Mouse (Mus musculus): Measurements from ENCODE around the gene 9230112D13Rik. TPM values are rescaled to one million over a fixed set of nuclear protein-coding genes. Genes with fewer than 3 reads are reported as not detected.

The 9230112D13Rik gene
- polyA plus RNA-seq, 1 experiment from 2014 or later, result not detected

GRCm38 (mm10) chr14:34483469-34484341 lies 38.9 kb downstream of the 9230112D13Rik start:
- Histone ChIP-seq H3K4me1 (peaks cover 28% of the 10 kb centered on the region), H3K36me3 (no peaks in the 10 kb centered on the region), H3K4me3 (no peak overlapping the region), H3K9me3 (replicated peaks) (no peaks in the 10 kb centered on the region), H3K27me3 (ENCODE audit: low read depth, poor library complexity, severe bottlenecking) (no peaks in the 10 kb centered on the region), H3K27ac (replicated peaks) (no peak overlapping the region)
- 78% methylated on average over 6 of the region's 6 CpGs for WGBS
- DNase-seq (ENCODE audit: low spot score), result no peak

GRCm38 (mm10) chr14:34471591-34471990 lies 51.0 kb downstream of the 9230112D13Rik start:
- no peak for DNase-seq (ENCODE audit: low spot score)
- no peaks in the 10 kb centered on the region for H3K4me1 ChIP-seq
- peaks cover 4% of the 10 kb centered on the region; the same call in 1 of the 2 replicates for H3K36me3 ChIP-seq
- no peaks in the 10 kb centered on the region for H3K9me3 ChIP-seq (replicated peaks)
- H3K27ac ChIP-seq (replicated peaks), result no peak overlapping the region
- H3K4me3 ChIP-seq, result no peak overlapping the region
- H3K27me3 ChIP-seq (ENCODE audit: low read depth, poor library complexity, severe bottlenecking), result no peaks in the 10 kb centered on the region

- DNase-seq (ENCODE audit: low spot score), result no peak
- Histone ChIP-seq H3K4me3 (no peak overlapping the region), H3K27me3 (ENCODE audit: low read depth, poor library complexity, severe bottlenecking) (no peaks in the 10 kb centered on the region), H3K9me3 (replicated peaks) (no peaks in the 10 kb centered on the region), H3K27ac (replicated peaks) (no peak overlapping the region), H3K4me1 (no peaks in the 10 kb centered on the region), H3K36me3 (peaks cover under 1% of the 10 kb centered on the region; the same call in 1 of the 2 replicates)
- 81% methylated on average over 3 of the region's 3 CpGs for WGBS
These were observed 56.3 kb downstream of the 9230112D13Rik start for GRCm38 (mm10) chr14:34466291-34466690.

Other genes with a start within 250 kb of the 9230112D13Rik start
- gene Shld2, start 212.3 kb downstream of the 9230112D13Rik start, polyA plus RNA-seq (2016; fragmentation: Nextera tagmentation; extraction: Ambion mirVana), result 6.6 and 7.1 TPM in 2 replicates
- 75.5 and 79.6 TPM in 2 replicates for gene Glud1, start 212.1 kb downstream of the 9230112D13Rik start, polyA plus RNA-seq (2016; fragmentation: Nextera tagmentation; extraction: Ambion mirVana)
- gene Fam25c, start 167.4 kb downstream of the 9230112D13Rik start, polyA plus RNA-seq (2016; fragmentation: Nextera tagmentation; extraction: Ambion mirVana), result not detected in 2 replicates
- gene Sncg, start 148.0 kb downstream of the 9230112D13Rik start, polyA plus RNA-seq (2016; fragmentation: Nextera tagmentation; extraction: Ambion mirVana), result 30.8 and 56.1 TPM in 2 replicates
- 6.3 and 8.2 TPM in 2 replicates for gene Mmrn2, start 147.3 kb downstream of the 9230112D13Rik start, polyA plus RNA-seq (2016; fragmentation: Nextera tagmentation; extraction: Ambion mirVana)
- 38.1 and 38.7 TPM in 2 replicates for gene Bmpr1a, start 19.5 kb downstream of the 9230112D13Rik start, polyA plus RNA-seq (2016; fragmentation: Nextera tagmentation; extraction: Ambion mirVana)
- 0.02 TPM in 1 of 2 replicates, not detected in the other for gene Ldb3, start 65.9 kb upstream of the 9230112D13Rik start, polyA plus RNA-seq (2016; fragmentation: Nextera tagmentation; extraction: Ambion mirVana)
- gene Opn4, start 77.3 kb upstream of the 9230112D13Rik start, polyA plus RNA-seq (2016; fragmentation: Nextera tagmentation; extraction: Ambion mirVana), result 0.12 and 0.35 TPM in 2 replicates
- 26.1 and 26.6 TPM in 2 replicates for gene Wapl, start 151.1 kb upstream of the 9230112D13Rik start, polyA plus RNA-seq (2016; fragmentation: Nextera tagmentation; extraction: Ambion mirVana)